Mouse (Mus musculus) embryonic fibroblast, embryonic 13.5 days (primary cell): ENCODE measurements around the gene Lsm14a.

Source experiments
- CTCF ChIP-seq: IDR thresholded peaks from 2 replicates; pipeline ENCODE4 v1.5.1; 2011; ENCODE audit warnings: mild to moderate bottlenecking, control low read depth, low read length, moderate library complexity, borderline replicate concordance; ENCODE audit not compliant: insufficient read depth
- POLR2A ChIP-seq: IDR thresholded peaks from 2 replicates; pipeline ENCODE4 v1.6.1; 2011; ENCODE audit warnings: low read depth, mild to moderate bottlenecking, control low read depth, low read length, moderate library complexity

GRCm38 (mm10) chr7:34339164-34339489 lies 54.0 kb downstream of the Lsm14a start:
- TF ChIP-seq POLR2A = no peak
- TF ChIP-seq CTCF = no peak
